Mouse (Mus musculus) cerebellum, postnatal 14 days (tissue): ENCODE measurements around the gene Dcaf4.

Source experiments
- DNase-seq, 2 experiments: peaks; one replicate each; pipeline ENCODE4 v3.0.0; 2021; ENCODE audit warnings: mixed read lengths in 2 of 2

The Dcaf4 gene

DNA sequence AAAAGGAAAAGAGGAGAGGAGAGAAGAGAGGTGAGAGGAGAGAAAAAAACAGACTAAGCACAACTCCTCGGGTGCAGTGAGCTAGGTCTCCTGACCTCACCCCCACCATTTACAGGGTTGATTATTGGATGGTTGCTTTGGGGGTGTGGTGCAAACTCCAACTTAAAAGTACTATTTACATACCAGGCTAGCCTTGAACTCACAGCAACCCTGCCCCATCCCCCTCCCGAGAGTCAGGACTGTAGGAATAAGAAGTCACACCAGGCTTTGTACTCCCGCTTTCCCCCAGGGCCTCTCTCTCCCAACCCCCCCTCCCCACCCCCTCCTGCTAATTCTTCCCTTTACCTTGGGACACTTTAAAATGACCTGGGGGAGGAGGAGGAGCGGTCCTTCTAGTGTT is 23.9 kb upstream of the Dcaf4 start:
- DNase-seq, result no peak

DNA sequence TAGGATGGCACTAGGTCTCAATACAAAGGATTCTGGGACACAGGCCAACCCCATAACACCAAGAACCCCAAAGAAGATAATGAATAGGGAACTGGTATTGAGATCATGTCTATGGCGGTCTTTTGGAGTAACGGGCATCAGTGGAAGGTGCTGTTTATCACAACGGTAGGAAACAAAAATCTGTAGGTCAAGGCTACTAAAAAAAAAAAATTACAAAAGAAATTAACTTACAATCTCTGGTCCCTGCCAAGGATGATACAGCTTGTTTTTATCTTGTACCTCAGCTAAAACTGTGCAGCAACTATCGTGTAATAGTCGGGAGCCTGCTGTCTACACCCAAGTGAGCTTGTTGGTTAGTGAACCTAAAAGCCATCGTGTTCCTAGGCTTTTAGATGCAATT is 23.5 kb upstream of the Dcaf4 start:
- no peak for DNase-seq

GRCm38 (mm10) chr12:83497959-83498358 is 22.3 kb upstream of the Dcaf4 start:
- DNase-seq, result no peak

DNA sequence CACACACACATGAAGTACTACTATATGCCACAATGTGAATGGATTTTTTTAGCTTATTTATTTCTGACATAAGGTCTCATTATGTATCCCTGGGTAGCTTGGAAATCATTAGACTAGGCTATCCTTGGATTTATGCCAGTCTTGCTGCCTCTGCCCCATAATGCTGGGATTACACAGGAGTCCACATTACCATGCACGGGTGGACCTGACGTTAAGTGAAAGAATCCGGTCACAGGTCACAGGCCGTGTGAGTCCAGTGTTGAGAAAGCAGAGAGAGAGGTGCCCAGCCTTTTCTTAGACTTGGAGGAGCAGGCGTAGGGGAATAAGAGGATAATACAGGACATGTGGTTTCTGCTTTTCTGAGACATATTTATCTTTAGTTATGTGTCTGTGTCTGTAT is 21.0 kb upstream of the Dcaf4 start:
- DNase-seq, result no peak

- peak; percentile 81 to 86 for DNase-seq
Observed at GRCm38 (mm10) chr12:83502190-83502589, 18.1 kb upstream of the Dcaf4 start.

DNA sequence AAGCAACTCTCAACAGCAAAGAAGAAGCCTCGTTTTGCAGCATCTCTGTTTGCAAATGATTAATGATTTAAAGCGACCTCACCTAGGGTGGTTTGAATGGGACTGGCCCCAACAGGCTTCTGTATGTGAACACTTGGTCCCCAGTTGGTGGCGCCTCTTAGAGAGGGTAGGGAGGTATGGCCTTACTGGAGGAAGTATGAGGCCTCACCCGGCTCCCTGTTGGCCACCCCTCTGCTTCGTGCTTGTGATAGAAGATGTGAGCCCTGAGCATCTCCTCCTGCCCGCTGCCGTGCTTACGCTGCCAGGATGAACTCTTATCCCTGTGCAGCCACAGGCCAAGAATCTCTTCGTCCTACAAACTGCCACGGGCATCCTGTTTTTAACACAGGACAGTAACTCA is 13.7 kb upstream of the Dcaf4 start:
- DNase-seq, result no peak

DNA sequence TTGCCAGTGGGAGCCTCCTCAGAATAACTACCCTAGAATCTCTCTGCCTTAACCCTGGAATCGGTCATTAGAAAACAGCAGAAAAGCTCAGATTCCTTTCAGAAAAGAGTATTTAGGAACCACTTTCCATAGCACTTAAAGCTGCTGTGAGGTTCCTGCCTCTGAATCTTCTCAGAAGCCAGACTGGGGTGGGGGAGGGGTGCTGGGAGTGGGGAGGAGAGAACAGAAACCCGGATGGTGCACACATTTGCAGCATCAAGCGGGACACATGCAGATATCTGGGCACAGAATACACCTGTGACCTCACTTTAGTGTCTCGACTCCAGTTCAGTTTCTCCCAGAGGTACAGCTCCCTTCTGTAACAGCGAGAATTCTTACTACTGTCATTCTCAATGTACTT is 9.7 kb upstream of the Dcaf4 start:
- no peak for DNase-seq

DNA sequence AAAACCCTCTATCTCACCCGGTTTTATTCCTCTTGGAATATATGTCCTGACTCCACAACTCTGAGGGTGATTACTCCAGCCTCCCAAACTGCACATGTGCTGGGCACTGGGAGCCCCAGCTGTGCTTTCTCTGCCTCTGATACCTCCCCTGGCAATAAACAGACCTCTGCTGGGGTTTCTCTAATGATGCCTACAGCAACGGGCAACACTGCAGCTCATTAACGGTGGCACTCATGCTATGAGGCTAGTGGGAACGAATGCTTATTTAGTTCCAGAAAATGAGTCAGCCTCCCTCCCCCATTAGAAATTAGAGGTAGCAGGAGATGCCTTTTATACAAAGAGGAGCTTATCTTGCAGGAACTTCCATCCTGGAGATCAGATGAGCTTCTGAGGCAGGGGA is 7.5 kb upstream of the Dcaf4 start:
- no peak for DNase-seq

- peak in 1 of 2 experiments; percentile 40 for DNase-seq
Observed at GRCm38 (mm10) chr12:83513185-83513584, 7.1 kb upstream of the Dcaf4 start.

GRCm38 (mm10) chr12:83514216-83514615 is 6.0 kb upstream of the Dcaf4 start:
- no peak for DNase-seq

DNA sequence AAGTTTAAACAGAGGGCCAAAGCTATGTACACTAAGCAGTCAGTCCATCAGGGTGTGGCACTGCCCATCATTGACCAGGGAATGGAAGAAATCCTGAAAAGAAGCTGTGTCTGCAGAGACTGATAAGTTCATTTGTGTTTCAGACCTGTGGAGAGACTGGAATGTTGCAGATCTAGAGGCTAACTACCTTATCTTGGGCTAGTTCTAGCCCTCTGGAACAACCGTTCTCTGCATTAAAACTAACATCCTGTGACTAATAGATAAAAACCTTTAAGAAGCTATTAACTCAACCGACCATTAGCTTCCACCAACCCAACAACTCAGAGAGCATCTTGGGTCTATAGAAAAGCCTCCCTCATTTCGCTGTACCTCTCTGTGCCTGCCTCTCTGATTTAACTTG is 2.7 kb upstream of the Dcaf4 start:
- no peak for DNase-seq

- no peak for DNase-seq
Observed at GRCm38 (mm10) chr12:83521083-83521482, 817 bp downstream of the Dcaf4 start.

GRCm38 (mm10) chr12:83523056-83523455 is 2.8 kb downstream of the Dcaf4 start:
- no peak for DNase-seq

- no peak for DNase-seq
Observed at GRCm38 (mm10) chr12:83523892-83524291, 3.6 kb downstream of the Dcaf4 start.

- DNase-seq, result peak; percentile 41 to 49
Observed at GRCm38 (mm10) chr12:83524329-83524728, 4.1 kb downstream of the Dcaf4 start.

DNA sequence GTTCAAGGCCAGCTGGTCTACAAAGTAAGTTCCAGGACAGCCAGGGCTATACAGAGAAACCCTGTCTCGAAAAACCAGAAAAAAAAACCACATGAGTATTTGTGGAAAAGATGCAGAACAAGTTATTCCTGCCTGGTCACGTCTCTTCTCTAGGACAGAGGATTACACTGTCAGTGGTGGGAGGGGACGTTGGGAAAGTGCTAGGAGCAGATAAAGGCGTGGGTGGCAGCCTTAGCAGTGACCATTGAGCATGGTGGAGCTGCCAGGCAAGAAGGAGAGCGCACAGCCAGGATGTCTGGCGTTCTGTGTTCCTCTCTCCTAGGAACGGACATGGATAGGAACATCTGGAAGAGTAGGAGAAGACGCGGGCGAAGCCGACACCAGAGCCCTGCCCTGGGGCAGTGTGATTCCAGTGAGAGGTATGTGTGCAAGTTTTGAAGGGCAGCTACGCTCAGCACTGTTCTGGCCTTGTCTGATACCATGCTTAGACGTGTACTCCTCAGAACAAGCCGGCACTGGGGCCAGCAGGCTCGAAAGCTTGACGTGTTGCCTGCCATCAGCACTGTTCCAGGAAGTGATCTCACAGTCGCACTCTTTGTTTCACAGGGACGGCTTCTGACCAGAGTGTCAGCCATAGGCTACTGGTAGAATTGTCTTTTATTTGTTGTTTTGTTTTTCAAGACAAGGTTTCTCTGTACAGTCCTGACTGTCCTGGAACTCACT is 5.7 kb downstream of the Dcaf4 start:
- no peak for DNase-seq

DNA sequence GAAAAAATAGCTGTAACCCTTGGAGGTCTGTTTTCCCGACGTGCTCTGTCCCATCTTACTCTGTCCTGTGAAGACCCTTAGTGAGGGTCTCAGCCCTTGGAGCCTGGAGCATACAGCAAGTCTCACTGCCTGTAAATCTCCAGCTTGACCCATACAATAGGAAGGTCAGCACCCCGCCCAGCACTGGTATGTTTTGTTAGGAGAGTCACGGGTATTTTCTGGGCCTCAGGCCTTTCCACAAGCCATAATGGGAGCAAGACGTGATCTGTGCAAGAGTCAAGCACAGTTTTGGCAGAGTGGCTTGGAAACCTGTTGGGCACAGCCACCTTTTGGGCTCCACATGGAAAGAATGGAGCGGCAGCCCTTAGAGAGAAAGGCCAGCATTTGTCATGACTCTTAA is 7.5 kb downstream of the Dcaf4 start:
- no peak for DNase-seq

GRCm38 (mm10) chr12:83528665-83529064 is 8.4 kb downstream of the Dcaf4 start:
- DNase-seq, result no peak

DNA sequence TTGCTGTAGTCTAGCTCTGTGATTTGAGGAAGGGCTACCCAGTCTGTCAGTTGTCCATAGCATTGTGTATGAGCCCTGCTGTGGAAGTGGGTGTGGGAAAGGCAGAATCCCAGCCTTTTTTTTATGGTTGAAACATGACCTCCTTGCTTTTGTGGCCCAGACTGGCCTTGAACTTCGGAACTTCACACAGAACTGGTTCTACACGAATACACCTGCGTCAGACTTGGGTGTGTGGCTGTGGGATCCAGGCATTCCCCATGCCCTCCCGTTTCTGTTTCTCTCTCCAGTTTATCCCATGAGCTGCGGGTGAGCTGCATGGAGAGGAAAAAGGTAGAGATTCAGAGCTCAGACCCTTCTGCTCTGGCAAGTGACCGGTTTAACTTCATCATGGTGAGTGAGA is 11.7 kb downstream of the Dcaf4 start:
- no peak for DNase-seq

GRCm38 (mm10) chr12:83532966-83533365 is 12.7 kb downstream of the Dcaf4 start:
- DNase-seq, result peak in 1 of 2 experiments; percentile 29

DNA sequence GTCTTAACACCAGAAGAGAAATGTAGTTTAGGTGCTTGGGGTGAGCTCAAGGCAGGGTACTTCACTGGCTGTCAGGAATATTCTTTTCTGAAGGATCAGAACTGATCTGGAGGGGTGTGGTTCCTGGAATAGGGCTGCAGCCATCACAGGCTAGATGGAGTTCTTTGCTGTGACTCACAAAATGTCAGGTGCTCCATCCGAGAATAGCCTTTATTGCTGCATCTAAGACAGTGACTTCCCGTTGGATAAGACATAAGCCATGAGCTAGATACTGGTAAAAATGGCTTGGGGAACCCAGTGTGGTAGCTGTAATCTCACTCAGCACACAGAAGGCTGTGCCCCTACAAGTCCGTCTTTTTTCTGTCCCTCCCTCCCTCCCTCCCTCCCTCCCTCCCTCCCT is 13.9 kb downstream of the Dcaf4 start:
- DNase-seq, result no peak

- no peak for DNase-seq
Observed at GRCm38 (mm10) chr12:83535428-83535827, 15.2 kb downstream of the Dcaf4 start.

DNA sequence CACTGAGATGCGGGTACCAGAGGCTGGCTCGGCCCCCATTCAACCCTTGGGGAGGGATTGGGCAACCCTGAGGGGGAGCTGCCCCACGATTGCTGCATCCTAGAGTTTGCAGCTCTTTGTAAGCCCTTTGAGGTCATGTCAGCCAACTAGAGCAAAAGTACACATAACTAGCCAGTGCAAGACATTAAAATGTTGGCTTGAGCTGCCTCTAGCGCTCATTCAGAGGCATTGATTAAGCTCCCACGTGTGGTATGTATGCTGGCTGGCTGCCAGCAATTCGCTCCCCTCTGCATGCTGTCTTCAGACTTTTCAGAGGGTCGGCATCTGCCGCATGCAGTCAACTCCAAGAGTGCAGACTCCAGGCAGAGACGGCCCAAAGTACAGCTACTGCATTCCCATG is 15.8 kb downstream of the Dcaf4 start:
- no peak for DNase-seq

GRCm38 (mm10) chr12:83543997-83544396 is 23.7 kb downstream of the Dcaf4 start:
- DNase-seq, result no peak

GRCm38 (mm10) chr12:83544791-83545190 is 24.5 kb downstream of the Dcaf4 start:
- DNase-seq, result no peak
